Mouse (Mus musculus) embryonic facial prominence, embryonic 15.5 days (tissue): ENCODE data around the gene Tmem56. TPM values are rescaled to one million over a fixed set of nuclear protein-coding genes. Genes with fewer than 3 reads are reported as not detected.

ENCODE experiments used
- ATAC-seq: fragments of 200-750 bp; cut with Nextera tagmentation; 2 replicates; pipeline ENCODE4 v1.8.0; 2017; ENCODE audit warnings: low read depth, moderate TSS enrichment; ENCODE audit not compliant: insufficient number of reproducible peaks, low FRiP score, low TSS enrichment
- H3K27ac ChIP-seq: fragments of 300-500 bp; sonication (generic); replicated peaks from 2 replicates; pipeline ENCODE4 v1.5.1; 2015; ENCODE audit warnings: mild to moderate bottlenecking, inconsistent platforms
- H3K27me3 ChIP-seq: fragments of 300-500 bp; sonication (generic); 2 replicates; pipeline ENCODE4 v1.6.1; 2015; ENCODE audit warnings: inconsistent platforms
- H3K36me3 ChIP-seq: fragments of 300-500 bp; sonication (generic); 2 replicates; pipeline ENCODE4 v1.6.1; 2015; ENCODE audit warnings: mild to moderate bottlenecking, inconsistent platforms
- H3K4me1 ChIP-seq: fragments of 300-500 bp; sonication (generic); 2 replicates; pipeline ENCODE4 v1.6.1; 2015; ENCODE audit warnings: inconsistent platforms
- H3K4me2 ChIP-seq: fragments of 300-500 bp; sonication (generic); replicated peaks from 2 replicates; pipeline ENCODE4 v1.6.1; 2015; ENCODE audit warnings: mild to moderate bottlenecking, inconsistent platforms
- H3K4me3 ChIP-seq: fragments of 300-500 bp; sonication (generic); replicated peaks from 2 replicates; pipeline ENCODE4 v1.5.1; 2015; ENCODE audit warnings: mild to moderate bottlenecking, inconsistent platforms
- H3K9ac ChIP-seq: fragments of 300-500 bp; sonication (generic); 2 replicates; pipeline ENCODE4 v1.6.1; 2015; ENCODE audit warnings: inconsistent platforms
- H3K9me3 ChIP-seq: fragments of 300-500 bp; sonication (generic); replicated peaks from 2 replicates; pipeline ENCODE4 v1.6.1; 2016; ENCODE audit warnings: inconsistent platforms
- WGBS: fragments of 180-500 bp; shearing (Covaris S2); methylation state at CpG from one replicate; pipeline ENCODE4 v1.1.7; 2015; 5-methylcytosine and 5-hydroxymethylcytosine counted together
- polyA plus RNA-seq: library from polyadenylated mRNA; unstranded; fragments of >200 nt; fragmentation: Nextera tagmentation; extraction: Ambion mirVana; gene quantifications from 2 replicates; pipeline ENCODE4 v1.2.1, GENCODE M21; 2015

The Tmem56 gene
- polyA plus RNA-seq, 1 experiment from 2014 or later, result 1.2 TPM

GRCm38 (mm10) chr3:121285219-121285618 lies 2.3 kb upstream of the Tmem56 start:
- Histone ChIP-seq H3K27ac (no peak overlapping the region), H3K9ac (no peak overlapping the region), H3K9me3 (no peaks in the 10 kb centered on the region), H3K4me2 (no peak overlapping the region), H3K27me3 (no peaks in the 10 kb centered on the region), H3K36me3 (no peaks in the 10 kb centered on the region), H3K4me1 (no peaks in the 10 kb centered on the region), H3K4me3 (no peak overlapping the region)
- 91% methylated on average over 6 of the region's 6 CpGs for WGBS
- no peak for ATAC-seq

DNA sequence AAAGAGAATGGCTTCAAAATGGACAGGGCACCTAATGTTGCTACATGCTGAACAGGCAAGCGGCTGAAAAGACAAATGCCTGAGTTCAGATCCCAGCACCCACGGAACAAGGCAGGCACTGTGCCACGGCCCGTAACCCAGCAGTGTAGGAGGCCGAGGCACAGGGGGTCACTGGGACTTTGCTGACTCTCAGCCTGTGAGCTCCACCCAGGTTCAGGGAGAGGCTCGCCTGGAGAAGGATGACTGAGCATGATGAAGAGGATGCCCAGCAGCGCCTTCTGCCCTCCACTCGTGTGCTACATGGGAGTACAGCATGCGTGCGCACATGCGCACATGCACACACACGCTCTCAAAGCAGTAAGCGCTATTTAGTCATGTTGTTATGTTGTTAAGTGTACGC lies 3.2 kb downstream of the Tmem56 start:
- Histone ChIP-seq H3K4me3 (no peak overlapping the region), H3K27me3 (no peaks in the 10 kb centered on the region), H3K4me2 (no peak overlapping the region), H3K36me3 (no peaks in the 10 kb centered on the region), H3K9me3 (no peaks in the 10 kb centered on the region), H3K4me1 (no peaks in the 10 kb centered on the region), H3K27ac (no peak overlapping the region), H3K9ac (no peak overlapping the region)
- no peak for ATAC-seq
- WGBS, result 86% methylated on average over 14 of the region's 14 CpGs

GRCm38 (mm10) chr3:121277557-121277956 lies 5.3 kb downstream of the Tmem56 start:
- Histone ChIP-seq H3K27ac (no peak overlapping the region), H3K4me1 (no peaks in the 10 kb centered on the region), H3K36me3 (no peaks in the 10 kb centered on the region), H3K4me2 (no peak overlapping the region), H3K4me3 (no peak overlapping the region), H3K9ac (no peak overlapping the region), H3K9me3 (no peaks in the 10 kb centered on the region), H3K27me3 (no peaks in the 10 kb centered on the region)
- WGBS, result 80% methylated on average over 4 of the region's 4 CpGs
- no peak for ATAC-seq

- Histone ChIP-seq H3K9me3 (no peaks in the 10 kb centered on the region), H3K4me1 (no peaks in the 10 kb centered on the region), H3K36me3 (no peaks in the 10 kb centered on the region), H3K27ac (no peak overlapping the region), H3K4me3 (no peak overlapping the region), H3K4me2 (no peak overlapping the region), H3K27me3 (no peaks in the 10 kb centered on the region), H3K9ac (no peak overlapping the region)
- 67% methylated on average over 4 of the region's 4 CpGs for WGBS
- no peak for ATAC-seq
Measured at GRCm38 (mm10) chr3:121277009-121277408, 5.9 kb downstream of the Tmem56 start.

DNA sequence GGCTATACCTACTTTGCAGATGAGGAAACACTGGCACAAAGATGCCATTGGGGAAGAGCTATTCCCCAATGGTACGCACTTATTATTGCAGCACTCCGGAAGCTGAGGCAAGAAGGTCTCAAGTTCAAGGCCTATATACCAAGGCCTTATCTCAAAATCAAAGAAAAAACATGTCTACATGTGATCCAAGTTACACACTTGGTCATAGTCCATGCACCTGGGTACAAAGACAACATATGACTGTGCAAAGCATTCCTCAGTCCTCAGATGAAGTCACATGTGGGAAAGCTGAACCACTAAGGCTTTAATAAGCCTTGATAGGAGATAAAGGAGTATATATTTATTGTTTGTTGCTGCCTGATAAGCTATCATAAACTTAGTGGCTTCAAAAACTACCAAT lies 8.9 kb downstream of the Tmem56 start:
- Histone ChIP-seq H3K27me3 (no peaks in the 10 kb centered on the region), H3K4me3 (no peak overlapping the region), H3K4me2 (no peak overlapping the region), H3K36me3 (no peaks in the 10 kb centered on the region), H3K9ac (no peak overlapping the region), H3K4me1 (no peaks in the 10 kb centered on the region), H3K27ac (no peak overlapping the region), H3K9me3 (no peaks in the 10 kb centered on the region)
- ATAC-seq, result no peak
- 91% methylated on average over 2 of the region's 2 CpGs for WGBS

GRCm38 (mm10) chr3:121272577-121272976 lies 10.3 kb downstream of the Tmem56 start:
- Histone ChIP-seq H3K9ac (no peak overlapping the region), H3K4me1 (no peaks in the 10 kb centered on the region), H3K4me2 (no peak overlapping the region), H3K9me3 (no peaks in the 10 kb centered on the region), H3K4me3 (no peak overlapping the region), H3K27me3 (no peaks in the 10 kb centered on the region), H3K36me3 (no peaks in the 10 kb centered on the region), H3K27ac (no peak overlapping the region)
- 67% methylated on average over 2 of the region's 2 CpGs for WGBS
- no peak for ATAC-seq

- no peak overlapping the region for H3K4me3 ChIP-seq
- no peak overlapping the region for H3K27ac ChIP-seq
- no peak for ATAC-seq
- H3K9me3 ChIP-seq, result no peaks in the 10 kb centered on the region
- 86% methylated on average over 5 of the region's 5 CpGs for WGBS
- H3K4me1 ChIP-seq, result peaks cover 8% of the 10 kb centered on the region
- no peaks in the 10 kb centered on the region for H3K36me3 ChIP-seq
- peaks cover 19% of the 10 kb centered on the region for H3K27me3 ChIP-seq
- no peak overlapping the region for H3K4me2 ChIP-seq
- no peak overlapping the region for H3K9ac ChIP-seq
Measured at GRCm38 (mm10) chr3:121267283-121267682, 15.6 kb downstream of the Tmem56 start.

- Histone ChIP-seq H3K4me1 (peaks cover 12% of the 10 kb centered on the region), H3K27ac (no peak overlapping the region), H3K27me3 (peaks cover 44% of the 10 kb centered on the region), H3K9me3 (no peaks in the 10 kb centered on the region), H3K36me3 (no peaks in the 10 kb centered on the region), H3K9ac (no peak overlapping the region), H3K4me3 (no peak overlapping the region), H3K4me2 (no peak overlapping the region)
- no peak for ATAC-seq
- WGBS, result 56% methylated on average over 6 of the region's 6 CpGs
Measured at GRCm38 (mm10) chr3:121264242-121264641, 18.7 kb downstream of the Tmem56 start.

DNA sequence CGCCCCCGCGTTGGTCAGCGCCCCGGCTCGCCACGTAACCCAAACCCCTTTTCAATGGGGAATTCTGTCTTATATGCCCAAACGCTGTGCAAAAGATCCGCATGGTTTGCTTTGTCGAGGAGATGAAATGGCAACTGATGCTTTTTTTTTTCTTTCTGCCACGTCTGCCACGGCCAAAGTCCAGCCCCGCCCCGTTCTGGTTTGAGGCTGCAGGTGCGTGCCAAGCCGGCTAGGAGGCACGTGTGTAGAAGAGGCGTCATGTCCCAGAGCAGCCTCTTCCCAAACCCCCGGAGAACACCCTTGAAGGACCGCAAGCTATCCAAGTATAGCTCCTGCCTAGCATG lies 19.7 kb downstream of the Tmem56 start:
- no peaks in the 10 kb centered on the region for H3K9me3 ChIP-seq
- peak overlapping the region; percentile 99 for H3K4me2 ChIP-seq
- H3K4me3 ChIP-seq, result peak overlapping the region; percentile 63
- ATAC-seq, result no peak
- H3K27ac ChIP-seq, result no peak overlapping the region
- peaks cover 12% of the 10 kb centered on the region for H3K4me1 ChIP-seq
- no peaks in the 10 kb centered on the region for H3K36me3 ChIP-seq
- WGBS, result 2% methylated on average over 20 of the region's 20 CpGs
- H3K9ac ChIP-seq, result peak overlapping the region; percentile 33; the same call in 1 of the 2 replicates
- H3K27me3 ChIP-seq, result peaks cover 48% of the 10 kb centered on the region

DNA sequence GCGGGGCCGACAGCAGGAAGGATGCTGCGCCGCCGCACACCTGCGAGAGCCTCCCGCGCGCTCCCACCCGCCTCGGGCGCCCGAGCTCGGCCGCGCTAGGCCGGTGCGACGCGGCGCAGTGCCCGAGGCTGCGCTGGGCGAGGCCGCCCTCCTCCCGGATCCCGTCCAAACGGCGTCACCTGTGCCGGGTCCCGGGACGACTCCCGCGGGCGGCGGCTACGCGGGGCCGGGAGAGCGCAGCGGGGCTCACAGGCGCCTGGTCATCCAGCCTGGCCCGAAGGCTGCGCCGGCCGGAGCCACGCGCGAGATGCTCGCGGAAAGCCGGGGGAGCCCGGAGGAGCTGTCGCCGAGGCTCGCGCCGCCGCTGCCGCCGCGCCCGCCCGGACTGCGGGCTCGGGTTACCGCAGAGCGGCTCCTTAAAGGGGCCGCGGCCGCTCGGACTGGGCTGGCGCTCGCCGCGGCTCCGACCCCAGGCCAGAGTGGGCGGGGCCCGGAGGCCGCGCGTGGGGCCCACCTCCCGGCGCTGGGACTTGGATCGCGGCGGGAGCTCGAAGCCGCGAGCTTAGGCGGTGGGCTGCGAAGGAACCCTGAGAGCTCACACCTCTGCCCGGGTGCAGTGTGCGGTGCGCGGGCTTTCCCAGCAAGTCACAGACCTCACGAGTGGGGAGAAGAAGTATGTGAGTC lies 20.2 kb downstream of the Tmem56 start:
- H3K9ac ChIP-seq, result peak overlapping the region; percentile 33
- under 1% methylated on average over 88 of the region's 97 CpGs for WGBS
- H3K27ac ChIP-seq, result no peak overlapping the region
- H3K4me1 ChIP-seq, result peaks cover 12% of the 10 kb centered on the region
- no peaks in the 10 kb centered on the region for H3K9me3 ChIP-seq
- ATAC-seq, result peak; percentile 85
- H3K4me2 ChIP-seq, result peak overlapping the region; percentile 99
- H3K36me3 ChIP-seq, result no peaks in the 10 kb centered on the region
- H3K27me3 ChIP-seq, result peaks cover 48% of the 10 kb centered on the region
- H3K4me3 ChIP-seq, result peak overlapping the region; percentile 63

DNA sequence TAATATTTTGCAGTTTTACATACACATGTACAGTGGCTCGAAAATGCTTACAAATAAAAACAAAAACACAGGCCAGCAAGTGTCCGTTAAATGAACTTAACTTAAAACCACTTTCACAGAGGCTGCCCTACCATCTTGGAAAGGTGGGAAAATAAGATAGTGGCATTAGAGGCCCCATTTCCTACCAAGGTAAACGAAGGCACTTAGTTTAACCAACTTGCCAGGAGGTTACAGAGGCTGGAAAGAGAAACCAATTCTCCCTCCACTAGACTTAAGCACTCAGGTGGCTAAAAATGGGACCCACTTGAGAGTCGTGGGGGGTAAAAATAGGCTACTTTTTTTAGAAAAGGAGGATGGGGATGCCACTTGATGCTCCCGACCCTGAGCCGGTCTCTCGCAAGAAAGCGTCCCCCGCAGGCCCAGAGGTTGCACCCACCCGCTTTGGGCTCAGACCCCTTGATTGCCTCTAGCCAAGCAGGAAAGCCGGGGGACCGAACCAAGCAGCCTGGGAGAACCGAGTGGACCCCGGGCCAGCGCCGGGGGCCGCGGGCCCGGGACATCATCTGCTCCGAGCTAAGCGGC lies 20.9 kb downstream of the Tmem56 start:
- H3K27me3 ChIP-seq, result peaks cover 48% of the 10 kb centered on the region
- H3K27ac ChIP-seq, result no peak overlapping the region

DNA sequence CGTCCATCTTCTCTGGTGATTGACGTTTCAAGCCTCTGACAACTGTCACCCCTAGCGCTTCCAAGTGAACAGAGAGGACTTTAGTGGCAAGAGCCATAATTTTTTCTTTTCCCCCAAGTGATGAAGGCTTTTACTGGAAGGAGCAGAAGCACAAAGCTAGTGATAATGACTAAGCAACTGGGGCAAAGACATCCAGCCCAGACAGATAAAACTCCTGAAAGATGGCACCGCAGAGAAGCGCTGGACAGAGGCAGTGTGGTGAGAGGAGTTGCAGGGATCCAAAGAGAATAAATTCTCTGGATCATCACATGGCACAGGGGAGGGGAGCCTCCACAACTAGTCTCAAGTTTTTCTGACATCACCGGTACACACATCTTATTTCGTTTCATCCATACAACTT lies 21.6 kb downstream of the Tmem56 start:
- WGBS, result 67% methylated on average over 7 of the region's 7 CpGs
- Histone ChIP-seq H3K4me2 (no peak overlapping the region), H3K4me3 (no peak overlapping the region), H3K27me3 (peaks cover 48% of the 10 kb centered on the region), H3K27ac (no peak overlapping the region), H3K9ac (no peak overlapping the region), H3K4me1 (peaks cover 12% of the 10 kb centered on the region), H3K36me3 (no peaks in the 10 kb centered on the region), H3K9me3 (no peaks in the 10 kb centered on the region)
- no peak for ATAC-seq

More for the DNA sequence above, 20.9 kb downstream of the Tmem56 start:
- Histone ChIP-seq H3K4me1 (peaks cover 12% of the 10 kb centered on the region), H3K4me3 (peak overlapping the region; percentile 63), H3K36me3 (no peaks in the 10 kb centered on the region), H3K9me3 (no peaks in the 10 kb centered on the region), H3K4me2 (peak overlapping the region; percentile 99), H3K9ac (peak overlapping the region; percentile 33)
- 9% methylated on average over 21 of the region's 21 CpGs for WGBS
- no peak for ATAC-seq
